In the genomic region with DNA sequence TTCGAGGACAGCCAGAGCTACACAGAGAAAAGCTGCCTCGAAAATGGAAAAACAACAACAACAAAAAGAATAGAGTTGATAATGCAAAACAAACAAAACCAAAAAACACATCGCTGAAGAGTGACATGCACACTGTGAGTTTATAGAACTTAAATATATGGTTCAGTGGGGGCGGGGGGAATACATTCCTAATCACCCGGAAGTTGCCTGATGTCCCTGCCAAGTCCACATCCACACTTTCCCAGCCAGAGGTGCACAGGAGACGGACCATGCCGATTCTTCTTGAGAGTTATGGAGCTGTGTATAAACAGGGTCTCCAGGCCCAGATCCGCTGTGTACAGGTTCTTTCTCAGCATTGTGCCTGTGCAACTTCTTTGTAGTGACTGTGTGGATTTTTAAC, we compare ENCODE assay signal across 7 mouse cellular contexts. TPM values are rescaled to one million over a fixed set of nuclear protein-coding genes. Genes with fewer than 3 reads are reported as not detected.
"Had no signal": no experiment of that assay in that cellular context is flagged by ENCODE, and none has a peak within 500 bp of the region (broad histone marks: within the 10 kb centered on the region; RNA-seq: fewer than 3 reads in every experiment).

No protein-coding gene starts in this region.

RNA-seq across cellular contexts. Expression of a gene that starts 23.7 kb away (rescaled TPM):
- polyA plus RNA-seq: neural tube, embryonic 15.5 days; small intestine, adult 2 months; spleen, adult 2 months; stomach, embryonic 14.5 days; stomach, embryonic 16.5 days; stomach, postnatal 0 days; thymus, postnatal 0 days had no signal
